Mouse (Mus musculus) erythroblast, adult 5-6 weeks (primary cell): Measurements from ENCODE around the gene Kit. TPM values are rescaled to one million over a fixed set of nuclear protein-coding genes. Genes with fewer than 3 reads are reported as not detected.

Experiments used
- ATAC-seq: replicated peaks from 2 replicates; pipeline ENCODE4 v1.8.0; 2016; ENCODE audit warnings: moderate number of reproducible peaks, mild to moderate bottlenecking, moderate TSS enrichment, inconsistent platforms; ENCODE audit not compliant: poor library complexity, low FRiP score, severe bottlenecking
- total RNA-seq, 2 experiments: library from RNA; stranded (forward) in 1 of 2; stranded (reverse) in 1 of 2; fragments of 150-400 nt in 1 of 2; fragments of 200-764, 138-1000 nt in 1 of 2; gene quantifications; 2 replicates each; pipeline versions ENCODE4 v1.2.3 to v1.2.4; 2015 to 2017; ENCODE audit warnings: low replicate concordance in 2 of 2

The Kit gene
- total RNA-seq, 2 experiments from 2014 or later = 12.2 to 39.4 TPM

DNA sequence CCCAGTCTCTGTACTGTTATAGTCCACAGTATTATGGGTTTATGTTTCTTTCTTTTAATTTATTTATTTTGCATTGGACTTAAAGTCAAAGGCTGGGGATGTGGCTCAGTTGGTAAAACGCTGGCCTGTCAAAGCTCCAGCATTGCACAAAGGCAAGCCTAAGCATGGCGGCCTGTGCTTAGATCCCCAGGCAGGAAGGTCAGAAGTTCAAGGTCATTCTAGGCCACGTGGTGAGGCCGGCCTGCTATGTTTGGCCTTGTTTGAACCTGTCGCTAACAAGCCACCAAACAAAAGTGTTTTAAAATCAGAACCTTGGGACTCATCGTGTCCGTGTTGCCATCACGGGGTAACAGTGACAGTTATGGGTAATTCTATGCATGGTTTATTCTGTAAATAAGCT, 51.6 kb downstream of the Kit start:
- ATAC-seq = no peak

DNA sequence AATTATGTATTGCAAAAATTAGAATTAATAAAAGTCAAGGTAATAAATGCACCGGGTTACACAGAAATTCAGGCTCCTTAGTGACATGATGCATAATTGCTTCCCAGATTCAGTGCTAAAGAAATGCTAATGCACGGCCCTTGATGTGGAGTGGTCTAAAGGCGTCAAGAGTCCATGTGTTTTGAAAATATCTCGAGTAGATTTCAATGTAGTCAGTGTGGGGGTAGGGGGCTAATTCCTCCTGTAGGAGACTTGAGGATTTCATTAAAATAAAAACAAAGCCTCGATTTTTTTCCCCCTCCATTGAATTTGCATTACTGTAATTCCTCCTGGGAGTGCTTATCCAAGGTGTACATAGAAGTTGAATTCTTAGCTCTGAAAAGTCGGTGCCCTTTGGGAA, 52.0 kb downstream of the Kit start:
- no peak for ATAC-seq

DNA sequence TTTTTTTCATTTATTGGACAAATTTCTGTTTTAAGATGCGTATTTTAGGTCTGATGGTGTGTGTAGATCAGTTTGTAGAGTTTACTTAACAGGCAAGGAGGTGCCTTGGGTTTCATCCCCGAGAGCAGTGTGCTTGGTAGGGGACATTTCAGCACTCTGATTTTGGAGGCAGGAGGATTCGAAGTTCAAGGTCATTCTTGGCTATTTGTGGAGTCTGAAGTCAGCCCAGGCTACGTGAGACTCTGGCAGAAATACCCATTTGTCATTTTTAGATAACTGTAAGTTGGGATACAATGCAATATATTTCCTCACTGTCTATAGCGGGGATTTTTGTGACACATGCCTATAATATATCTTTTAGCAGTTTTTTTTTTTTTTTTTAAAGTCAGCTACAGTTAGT, 57.5 kb downstream of the Kit start:
- no peak for ATAC-seq

DNA sequence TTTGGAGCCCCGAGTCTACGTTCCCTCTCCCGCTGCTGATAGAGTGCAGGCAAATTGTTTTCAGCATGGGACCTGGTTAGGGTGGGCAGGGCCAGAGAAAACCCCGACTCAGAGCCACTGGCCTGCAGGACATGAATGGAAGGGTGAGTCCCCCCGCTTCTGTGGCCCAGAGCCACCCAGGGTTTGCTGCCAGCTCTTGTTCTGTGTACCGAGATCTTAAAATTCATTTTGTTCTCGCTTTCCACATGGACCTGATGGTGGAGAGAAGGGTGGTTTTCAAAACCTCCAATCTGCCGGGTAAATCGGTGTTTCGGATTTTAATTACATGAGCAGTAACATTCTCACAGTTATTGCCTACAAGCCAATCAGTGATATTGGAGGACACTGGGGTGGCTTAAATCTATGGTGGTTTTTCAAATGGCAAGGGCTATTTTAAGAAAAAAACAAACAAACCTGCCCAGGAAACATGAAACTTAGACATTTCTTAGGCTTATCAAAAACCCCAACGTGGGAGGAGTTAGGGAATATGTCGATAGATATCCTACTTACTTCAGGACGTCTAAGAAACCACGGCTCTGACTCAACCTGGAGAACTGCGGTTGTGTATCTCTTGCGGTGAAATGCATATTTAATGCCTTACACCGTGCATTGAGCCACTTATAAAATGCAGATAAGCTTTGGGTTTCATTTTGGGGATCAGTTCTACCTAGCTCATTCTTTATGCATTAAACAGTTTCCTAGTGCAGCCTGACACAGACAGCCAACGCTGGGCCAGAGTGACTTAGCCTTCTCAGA, 58.3 kb downstream of the Kit start:
- no peak for ATAC-seq

DNA sequence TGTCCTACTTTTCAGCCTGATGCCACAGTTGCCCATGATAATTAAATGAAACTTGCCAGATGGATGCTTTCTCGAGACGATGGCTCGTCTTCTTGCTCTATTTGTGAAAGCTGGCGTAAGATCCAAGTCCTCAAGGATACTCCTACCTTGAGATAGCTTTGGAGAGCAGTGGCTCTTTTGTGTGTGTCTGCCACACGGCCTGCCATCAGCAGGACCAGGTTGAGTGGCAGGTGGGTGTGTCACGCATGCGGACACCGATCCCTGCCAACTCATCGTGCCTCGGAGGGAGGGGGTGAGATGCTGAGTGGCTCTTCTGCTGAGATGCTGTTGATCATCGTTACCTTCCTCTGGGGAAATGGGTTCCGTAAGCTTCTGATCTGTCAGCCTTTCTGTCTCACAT, 60.7 kb downstream of the Kit start:
- no peak for ATAC-seq

DNA sequence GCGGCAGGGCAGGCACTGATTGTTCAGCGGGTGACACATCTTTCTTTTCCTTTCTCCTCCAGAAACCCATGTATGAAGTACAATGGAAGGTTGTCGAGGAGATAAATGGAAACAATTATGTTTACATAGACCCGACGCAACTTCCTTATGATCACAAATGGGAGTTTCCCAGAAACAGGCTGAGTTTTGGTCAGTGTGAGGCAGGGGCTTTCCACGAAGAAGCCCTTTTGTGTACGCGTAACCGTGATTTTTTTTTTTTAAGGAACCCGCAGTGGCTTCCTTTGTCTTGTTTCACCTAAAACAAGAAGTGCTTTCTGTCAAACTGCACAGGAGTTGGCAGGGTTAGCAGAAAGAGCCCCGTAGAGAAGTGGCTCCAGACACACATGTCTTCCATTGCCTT, 65.9 kb downstream of the Kit start:
- ATAC-seq = no peak

DNA sequence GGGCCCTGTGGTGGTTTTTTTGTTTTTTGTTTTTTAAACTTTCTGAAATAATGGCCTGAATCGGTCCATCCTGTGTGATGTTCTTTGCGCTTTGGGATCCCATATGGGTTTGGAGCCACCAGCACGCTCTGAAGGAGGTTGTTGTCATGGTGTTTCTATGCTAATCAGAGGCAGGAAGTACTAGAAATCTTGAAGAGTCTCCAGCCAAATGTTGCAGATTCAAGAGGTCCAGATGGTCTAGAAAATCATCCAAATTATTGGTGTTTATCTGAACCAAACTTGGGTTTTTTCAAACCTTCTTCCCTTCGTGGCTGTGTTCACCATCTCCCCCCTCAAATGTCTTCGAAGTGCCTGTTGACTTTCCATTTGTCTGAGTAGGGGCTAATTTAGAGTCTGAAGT, 72.3 kb downstream of the Kit start:
- no peak for ATAC-seq

DNA sequence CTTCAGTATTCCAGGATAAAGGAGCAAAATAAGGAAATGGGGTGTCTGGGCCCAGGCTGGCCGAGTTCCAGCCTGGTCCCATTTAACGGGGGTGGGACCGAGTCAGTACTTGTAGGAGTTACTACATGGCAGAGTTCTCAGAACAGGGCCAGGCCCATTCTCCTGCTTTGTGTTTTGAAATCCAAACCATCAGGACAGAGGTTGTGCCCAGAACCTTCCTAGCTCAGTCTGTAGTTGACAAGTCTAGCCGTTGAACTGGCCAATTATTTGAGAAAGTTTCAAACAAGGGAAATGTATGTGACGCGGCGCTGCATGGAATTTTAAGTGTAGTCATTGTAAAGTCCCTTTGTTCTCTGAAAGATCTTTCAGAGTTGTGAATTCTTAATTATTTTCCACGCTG, 75.8 kb downstream of the Kit start:
- ATAC-seq = no peak

DNA sequence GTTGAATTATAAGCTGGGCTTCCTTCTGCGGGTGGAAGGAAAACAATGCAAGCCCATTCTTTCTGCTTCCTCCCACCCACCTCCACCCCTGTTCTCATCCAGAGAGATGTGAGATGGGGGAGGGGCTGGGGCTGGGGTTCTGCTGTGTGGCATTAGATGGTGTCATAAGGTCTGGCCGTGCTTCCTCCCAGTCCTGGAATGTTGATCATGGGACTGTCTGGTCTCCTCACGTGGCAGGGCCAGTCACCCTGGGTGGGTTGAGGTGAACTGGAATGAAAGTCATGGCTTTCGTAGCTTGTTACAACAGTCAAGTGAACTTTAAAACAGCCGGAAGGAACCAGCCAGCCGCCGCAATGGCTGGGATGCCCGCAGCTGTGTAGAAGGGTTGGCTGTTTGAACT, 78.7 kb downstream of the Kit start:
- no peak for ATAC-seq

DNA sequence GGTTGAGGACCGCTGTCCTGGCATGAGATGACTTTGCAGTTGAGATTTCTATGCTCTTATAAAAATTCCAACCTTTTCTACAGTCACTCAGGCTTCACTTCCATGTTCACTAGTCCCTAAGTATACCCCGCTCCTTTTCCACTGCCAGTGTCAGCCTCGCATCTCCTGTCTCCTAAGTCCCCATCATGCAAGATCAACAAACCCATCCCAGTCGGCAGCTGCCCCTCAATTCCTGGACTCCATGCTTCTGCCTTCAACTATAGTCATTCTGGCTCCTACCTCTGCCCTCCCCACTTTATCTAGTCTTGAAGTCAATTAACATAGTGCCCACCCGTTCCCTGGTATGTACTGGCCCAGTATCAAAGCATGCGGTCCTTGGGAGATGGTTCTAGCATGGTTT, 83.9 kb downstream of the Kit start:
- no peak for ATAC-seq

DNA sequence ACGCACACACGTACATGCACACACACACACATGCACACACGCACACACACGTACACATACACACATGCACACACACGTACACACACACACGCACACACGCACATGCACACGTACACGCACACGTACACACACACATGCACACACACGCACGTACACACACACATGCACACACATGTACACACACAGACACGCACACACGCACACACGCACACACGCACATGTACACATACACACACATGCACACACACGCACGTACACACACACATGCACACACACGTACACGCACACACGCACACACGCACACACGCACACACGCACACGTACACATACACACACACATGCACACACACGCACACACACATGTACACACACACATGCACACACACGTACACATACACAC, 85.6 kb downstream of the Kit start:
- no peak for ATAC-seq

DNA sequence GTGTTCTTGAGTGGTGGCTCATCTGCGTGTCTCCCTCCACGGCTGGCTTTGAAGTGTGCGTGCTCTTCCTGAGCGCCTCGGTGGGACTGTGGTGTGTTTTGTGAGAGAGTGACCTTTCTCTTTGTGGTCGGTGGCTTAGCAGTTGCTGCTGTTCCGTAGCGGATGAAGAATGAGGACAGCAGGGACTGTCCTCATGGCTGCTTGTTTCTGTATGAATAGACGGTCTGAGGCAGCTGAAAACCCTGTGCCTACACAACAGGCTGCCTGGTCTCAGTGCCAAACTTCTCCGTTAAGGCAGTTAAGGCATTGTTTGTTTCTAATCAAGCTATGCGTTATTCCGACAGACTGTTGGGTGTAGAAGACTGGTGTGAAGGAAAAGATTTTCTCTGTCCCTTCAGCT, 87.8 kb downstream of the Kit start:
- no peak for ATAC-seq

DNA sequence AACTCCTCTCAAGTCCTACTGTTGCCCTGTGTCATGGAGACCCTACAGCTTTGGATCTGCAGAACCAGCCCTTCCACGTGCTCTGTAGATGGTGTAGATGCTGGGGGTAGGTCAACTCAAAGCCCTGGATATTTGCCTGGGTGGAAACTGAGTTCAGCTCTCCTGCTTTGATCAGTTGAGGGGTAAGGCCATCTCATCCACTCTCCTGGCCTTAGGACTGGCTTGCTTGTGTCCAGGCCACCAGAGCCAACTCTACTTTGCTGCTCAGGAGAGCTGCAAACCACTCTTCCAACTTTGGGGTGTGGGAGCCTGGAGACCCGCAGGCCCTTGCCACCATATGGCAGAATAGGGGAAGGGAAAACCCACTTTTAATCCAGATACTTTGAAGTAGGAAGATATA, 89.1 kb downstream of the Kit start:
- no peak for ATAC-seq

DNA sequence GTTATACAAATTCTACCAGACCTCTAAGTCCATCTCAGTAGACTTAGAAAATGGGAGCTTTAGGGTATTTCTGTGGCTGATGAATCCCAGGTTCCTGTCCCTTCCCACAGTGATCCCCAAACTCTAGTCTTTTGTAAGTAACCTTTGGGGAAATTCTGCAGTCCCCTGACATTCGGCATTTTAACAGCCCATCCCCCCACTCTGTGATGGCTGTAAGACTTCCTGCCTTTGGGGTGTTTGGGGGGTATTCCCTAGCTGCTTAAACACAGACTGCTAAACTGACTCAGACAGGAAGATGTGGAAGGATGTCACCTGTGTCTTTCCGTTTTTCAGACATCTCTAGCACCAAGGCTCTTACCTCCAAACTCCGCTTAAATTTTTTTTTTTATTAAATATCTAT, 92.4 kb downstream of the Kit start:
- no peak for ATAC-seq

DNA sequence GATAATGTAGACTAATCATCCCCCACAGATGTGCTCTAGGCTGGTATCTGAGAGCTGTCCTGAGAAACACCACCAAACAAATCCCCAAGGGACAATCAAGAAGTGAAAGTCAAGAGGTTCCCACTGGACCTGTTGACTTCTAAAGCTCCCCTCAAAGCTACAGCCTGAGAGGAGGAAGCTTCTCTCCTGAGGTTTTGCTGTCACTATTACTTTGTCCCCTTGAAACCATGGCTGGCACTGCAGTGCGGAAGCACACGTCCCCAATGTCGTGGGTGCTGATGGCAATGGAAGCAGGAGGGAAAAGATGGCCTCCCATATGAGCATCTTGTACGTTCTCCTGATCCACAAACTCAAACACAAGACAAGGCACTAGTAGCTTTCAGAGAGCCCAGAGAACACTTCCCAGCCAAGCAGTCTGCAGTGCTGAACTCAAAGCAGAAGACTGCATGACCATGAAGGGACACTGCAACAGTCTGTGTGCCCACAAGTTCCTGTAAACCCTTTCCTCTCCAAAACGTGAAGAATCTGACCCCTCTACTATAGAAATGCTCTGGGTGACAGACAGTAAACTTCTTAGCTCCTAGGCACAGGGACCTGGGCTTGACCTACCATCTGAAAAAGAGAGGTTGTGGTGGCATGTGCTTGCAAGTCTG, 96.5 kb downstream of the Kit start:
- no peak for ATAC-seq

DNA sequence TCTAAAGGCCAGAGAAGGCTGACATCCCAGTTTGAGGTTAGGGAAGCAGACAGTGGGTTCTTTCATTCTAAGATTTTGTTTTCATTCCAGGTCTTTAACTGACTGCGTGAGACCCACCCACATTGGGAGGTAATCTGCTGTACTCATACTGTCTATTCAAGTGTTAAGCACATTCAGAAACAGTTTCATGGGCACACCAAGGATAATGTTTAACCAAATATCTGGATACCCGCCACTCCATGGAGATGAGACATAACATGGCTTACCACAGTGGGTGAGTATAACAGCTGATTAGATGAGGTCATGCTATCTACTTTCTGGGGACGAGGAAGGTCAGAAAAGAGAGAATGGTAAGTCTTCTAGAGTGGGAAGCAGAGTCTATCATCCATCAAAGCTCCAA, 101.3 kb downstream of the Kit start:
- ATAC-seq = no peak

DNA sequence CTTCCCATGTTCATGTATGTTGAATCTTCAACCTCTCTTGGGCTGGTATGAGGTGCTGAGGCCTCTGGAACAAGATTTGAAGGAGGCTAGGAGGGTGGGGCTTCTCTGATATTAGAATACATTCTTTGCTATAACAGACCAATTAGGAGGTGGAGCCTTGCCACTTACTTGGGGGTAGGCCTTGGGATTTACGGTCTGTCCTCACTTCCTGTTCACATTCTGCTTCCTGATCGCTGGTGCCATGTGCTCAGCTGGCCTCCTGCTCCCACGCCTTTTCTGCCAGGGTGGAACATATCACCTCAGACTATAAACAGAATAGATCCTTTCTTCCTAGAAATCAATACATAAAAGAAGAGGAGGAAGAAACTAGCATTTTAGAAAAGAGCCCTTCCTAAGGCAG, 105.2 kb downstream of the Kit start:
- ATAC-seq = no peak

DNA sequence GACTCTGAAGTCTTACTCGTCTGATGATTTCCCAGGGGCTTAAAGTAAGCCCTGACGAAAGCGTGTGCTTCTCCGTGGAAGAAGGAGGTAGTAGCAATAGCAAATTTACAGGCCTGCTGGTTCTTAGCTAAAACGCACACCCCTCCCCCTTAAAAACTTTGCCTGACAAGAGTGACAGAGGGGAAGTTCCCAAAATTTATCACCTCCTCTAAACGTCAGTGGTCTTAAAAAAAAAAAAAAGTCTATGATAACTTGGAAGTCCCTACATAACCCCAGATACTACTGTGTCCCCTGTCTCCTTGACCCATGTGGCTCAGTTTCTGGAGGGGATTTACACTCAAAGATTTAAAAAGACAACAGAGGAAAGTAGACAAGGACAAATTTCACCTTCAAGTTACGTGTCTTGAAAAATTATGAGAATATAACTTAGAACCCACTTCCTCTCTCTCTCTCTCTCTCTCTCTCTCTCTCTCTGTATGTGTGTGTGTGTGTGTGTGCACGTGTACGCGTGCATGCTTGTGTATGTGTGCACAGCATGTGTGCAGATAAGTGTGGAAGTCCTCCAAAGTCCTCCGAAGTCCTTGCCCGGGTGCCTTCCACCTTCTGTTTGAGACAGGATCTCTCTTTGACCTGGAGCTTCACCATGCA, 120.6 kb downstream of the Kit start:
- no peak for ATAC-seq

DNA sequence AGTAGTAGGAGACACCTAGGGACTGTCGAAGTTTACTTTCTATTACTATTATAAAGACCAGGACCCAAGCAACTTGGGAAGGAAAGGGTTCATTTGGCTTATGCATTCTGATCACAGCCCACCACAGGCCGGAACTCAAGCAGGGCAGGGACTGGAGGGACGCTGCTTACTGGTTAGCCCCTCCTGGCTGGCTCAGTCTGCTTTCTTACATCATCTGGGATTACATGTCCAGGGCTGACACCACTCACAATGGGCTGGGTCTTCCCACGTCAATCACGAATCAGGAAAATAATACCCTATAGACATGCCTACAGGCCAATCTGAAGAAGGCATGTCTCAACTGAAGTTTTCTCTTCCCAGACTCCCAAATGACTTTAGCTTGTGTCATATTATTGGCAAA, 122.2 kb downstream of the Kit start:
- ATAC-seq = no peak

DNA sequence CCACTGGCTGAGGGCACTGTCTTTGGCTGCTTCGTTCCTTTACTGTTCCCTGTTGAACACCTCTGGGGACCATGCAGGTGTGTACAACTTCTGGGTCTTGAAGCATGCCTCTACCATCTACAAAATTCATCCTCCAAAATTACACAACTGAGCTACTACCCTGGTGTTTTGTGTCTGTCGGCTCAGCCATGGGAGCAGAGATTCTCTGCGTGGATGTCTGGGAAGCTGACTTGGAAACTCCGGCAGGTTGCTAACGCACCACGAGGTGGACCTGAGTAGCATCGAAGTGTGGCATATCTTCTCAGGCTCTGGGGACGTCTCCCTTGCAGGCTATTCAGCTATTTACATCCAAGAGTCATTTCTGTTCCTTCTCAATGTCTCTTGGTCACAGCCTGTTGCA, 123.8 kb downstream of the Kit start:
- ATAC-seq = no peak

DNA sequence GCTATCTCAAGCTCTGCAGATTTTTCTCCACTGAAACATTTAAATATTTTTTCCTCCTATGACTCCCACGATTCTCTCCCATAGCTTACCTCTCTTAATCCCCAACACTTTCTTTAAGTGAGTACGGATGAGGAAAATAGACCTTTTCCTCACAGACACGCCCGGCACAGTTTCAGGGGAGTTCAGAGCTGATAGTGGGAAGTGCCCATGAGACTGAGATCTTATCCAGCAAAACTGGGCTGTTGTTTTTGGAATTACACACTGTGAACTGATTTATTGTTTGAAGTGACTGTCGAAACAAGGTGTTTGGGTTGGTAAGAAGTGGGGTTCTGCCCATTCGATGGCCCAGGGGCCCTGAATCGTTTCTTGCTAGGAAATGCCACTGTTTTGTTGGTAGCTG, 124.4 kb downstream of the Kit start:
- ATAC-seq = no peak
